Mouse (Mus musculus) heart, adult 2 months (tissue): ENCODE results near the gene Bbs1.

ENCODE experiments used
- EP300 ChIP-seq: fragments of 200-500 bp; IDR thresholded peaks from 2 replicates; pipeline ENCODE4 v1.6.1; 2011; ENCODE audit warnings: low read depth, low read length, control low read depth; ENCODE audit not compliant: insufficient read depth
- POLR2A ChIP-seq: fragments of 200-500 bp; IDR thresholded peaks from 2 replicates; pipeline ENCODE4 v1.6.1; 2011; ENCODE audit warnings: mild to moderate bottlenecking, low read depth, low read length, control low read depth; ENCODE audit not compliant: insufficient read depth

DNA sequence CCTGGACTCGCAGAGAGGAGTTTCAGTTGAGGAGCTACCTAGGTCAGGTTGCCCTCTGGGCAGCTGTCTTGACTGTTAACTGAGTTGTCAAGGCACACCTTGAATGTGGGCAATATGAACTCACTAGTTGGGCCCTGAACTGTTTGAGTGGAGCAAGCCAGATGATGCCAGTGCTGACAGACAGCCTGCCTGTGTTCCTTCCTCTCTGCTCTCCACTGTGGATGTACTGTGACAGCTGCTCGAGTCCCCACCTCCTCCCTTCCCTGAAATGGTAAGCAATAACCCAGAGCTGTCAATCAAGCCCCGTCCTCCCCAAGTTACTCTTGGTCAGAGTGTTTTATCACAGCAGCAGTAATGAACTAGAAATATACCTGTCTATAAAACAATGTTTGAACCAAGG, 6.5 kb downstream of the Bbs1 start:
- no peak for TF ChIP-seq POLR2A
- no peak for TF ChIP-seq EP300
